Mouse (Mus musculus): ENCODE measurements around the gene Dgcr6.

Dgcr6 gene

GRCm38 (mm10) chr16:18118285-18118684 is 65.6 kb downstream of the Dgcr6 start:
- no peak for DNase-seq (ENCODE audit: low read depth, low spot score)

GRCm38 (mm10) chr16:18119031-18119730 is 66.5 kb downstream of the Dgcr6 start:
- peak; percentile 92 for DNase-seq (ENCODE audit: low read depth, low spot score)
